Mouse (Mus musculus) heart, embryonic 12.5 days (tissue): ENCODE results near the gene Zfp595. TPM values are rescaled to one million over a fixed set of nuclear protein-coding genes. Genes with fewer than 3 reads are reported as not detected.
"Not testable (repeated sequence)": the region's sequence is repeated elsewhere in the genome, so short reads cannot be mapped to it uniquely, and the experiment has no call there.

Experiments used
- ATAC-seq: fragments of 200-750 bp; cut with Nextera tagmentation; 2 replicates; pipeline ENCODE4 v1.8.0; 2017; ENCODE audit warnings: moderate TSS enrichment, moderate library complexity; ENCODE audit not compliant: insufficient number of reproducible peaks, low FRiP score
- H3K27ac ChIP-seq: fragments of 300-500 bp; sonication (generic); 2 replicates; pipeline ENCODE4 v1.5.1; 2016; ENCODE audit warnings: mild to moderate bottlenecking, moderate library complexity; ENCODE audit not compliant: poor library complexity, severe bottlenecking
- H3K27me3 ChIP-seq: fragments of 300-500 bp; sonication (generic); replicated peaks from 2 replicates; pipeline ENCODE4 v1.6.1; 2016; ENCODE audit warnings: mild to moderate bottlenecking, moderate library complexity
- H3K36me3 ChIP-seq: fragments of 300-500 bp; sonication (generic); 2 replicates; pipeline ENCODE4 v1.6.1; 2016; ENCODE audit warnings: mild to moderate bottlenecking, moderate library complexity
- H3K4me1 ChIP-seq: fragments of 300-500 bp; sonication (generic); replicated peaks from 2 replicates; pipeline ENCODE4 v1.6.1; 2016; ENCODE audit warnings: mild to moderate bottlenecking
- H3K4me2 ChIP-seq: fragments of 300-500 bp; sonication (generic); 2 replicates; pipeline ENCODE4 v1.6.1; 2016; ENCODE audit warnings: mild to moderate bottlenecking, moderate library complexity
- H3K4me3 ChIP-seq: fragments of 300-500 bp; sonication (generic); 2 replicates; pipeline ENCODE4 v1.5.1; 2016; ENCODE audit warnings: mild to moderate bottlenecking
- H3K9ac ChIP-seq: fragments of 300-500 bp; sonication (generic); 2 replicates; pipeline ENCODE4 v1.6.1; 2016; ENCODE audit warnings: mild to moderate bottlenecking, moderate library complexity
- H3K9me3 ChIP-seq: fragments of 300-500 bp; sonication (generic); replicated peaks from 2 replicates; pipeline ENCODE4 v1.6.1; 2016; ENCODE audit warnings: mild to moderate bottlenecking, moderate library complexity
- WGBS: fragments of 180-500 bp; shearing (Covaris S2); methylation state at CpG from one replicate; pipeline ENCODE4 v1.1.7; 2016; 5-methylcytosine and 5-hydroxymethylcytosine counted together
- polyA plus RNA-seq: library from polyadenylated mRNA; unstranded; fragments of >200 nt; fragmentation: Nextera tagmentation; extraction: Ambion mirVana; gene quantifications from 2 replicates; pipeline ENCODE4 v1.2.1, GENCODE M21; 2016

Gene Zfp595
- polyA plus RNA-seq, result 2.2 and 2.5 TPM in 2 replicates

DNA sequence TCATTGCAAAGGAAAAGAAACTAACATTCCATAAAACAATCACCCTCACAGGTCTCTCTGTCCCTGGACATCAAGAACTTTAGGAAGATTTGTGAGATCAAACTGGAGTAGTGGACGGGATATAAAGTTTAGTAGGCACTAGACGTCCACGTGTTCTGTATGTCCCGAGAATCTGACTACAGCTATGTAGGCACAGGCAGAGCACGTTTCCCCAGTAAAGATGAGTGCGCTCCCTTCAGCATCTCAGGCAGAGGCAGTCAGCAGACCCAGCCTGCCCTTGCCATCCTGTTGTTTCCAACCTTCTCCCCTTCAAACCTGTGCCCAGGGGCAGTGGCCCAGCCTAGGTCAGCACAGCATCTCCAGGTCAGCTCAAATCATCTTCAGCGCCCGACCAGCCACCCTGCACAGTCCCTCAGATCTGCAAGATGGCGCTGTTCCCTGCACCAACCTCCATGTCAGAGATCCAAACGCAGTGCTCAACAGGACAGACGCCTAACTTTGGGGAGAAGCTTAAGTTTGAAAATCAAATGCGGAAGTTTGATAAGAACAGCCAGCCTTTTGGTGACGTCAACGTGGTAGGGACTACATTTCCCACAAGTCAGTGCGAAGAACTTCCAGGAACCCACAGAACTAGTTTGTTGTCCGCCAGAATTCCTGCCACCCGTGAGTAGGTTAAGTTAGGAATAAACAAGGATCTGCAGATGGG lies at the start of gene Zfp595:
Zfp595 (minus strand) TSS at position 552 of the 706 bp plus-strand sequence.
- H3K9me3 ChIP-seq, result no peaks in the 10 kb centered on the region
- peaks cover 3% of the 10 kb centered on the region for H3K4me1 ChIP-seq
- no peaks in the 10 kb centered on the region for H3K27me3 ChIP-seq
- WGBS, result 15% methylated on average over 17 of the region's 17 CpGs
- H3K27ac ChIP-seq, result peak within 1 kb of the TSS; percentile 56; the same call in 1 of the 2 replicates
- H3K36me3 ChIP-seq, result no peaks in the 10 kb centered on the region
- ATAC-seq, result peak; percentile 89
- H3K4me2 ChIP-seq, result peak within 1 kb of the TSS; percentile 73
- peak within 1 kb of the TSS; percentile 72 for H3K9ac ChIP-seq
- peak within 1 kb of the TSS; percentile 64 for H3K4me3 ChIP-seq

GRCm38 (mm10) chr13:67376255-67376654 lies 43.9 kb upstream of the Zfp595 start:
- not testable (repeated sequence) for ATAC-seq, H3K9ac ChIP-seq, H3K4me3 ChIP-seq, H3K4me1 ChIP-seq, H3K27me3 ChIP-seq, H3K27ac ChIP-seq, H3K4me2 ChIP-seq, H3K36me3 ChIP-seq, H3K9me3 ChIP-seq
- 75% methylated on average over 3 of the region's 3 CpGs for WGBS

DNA sequence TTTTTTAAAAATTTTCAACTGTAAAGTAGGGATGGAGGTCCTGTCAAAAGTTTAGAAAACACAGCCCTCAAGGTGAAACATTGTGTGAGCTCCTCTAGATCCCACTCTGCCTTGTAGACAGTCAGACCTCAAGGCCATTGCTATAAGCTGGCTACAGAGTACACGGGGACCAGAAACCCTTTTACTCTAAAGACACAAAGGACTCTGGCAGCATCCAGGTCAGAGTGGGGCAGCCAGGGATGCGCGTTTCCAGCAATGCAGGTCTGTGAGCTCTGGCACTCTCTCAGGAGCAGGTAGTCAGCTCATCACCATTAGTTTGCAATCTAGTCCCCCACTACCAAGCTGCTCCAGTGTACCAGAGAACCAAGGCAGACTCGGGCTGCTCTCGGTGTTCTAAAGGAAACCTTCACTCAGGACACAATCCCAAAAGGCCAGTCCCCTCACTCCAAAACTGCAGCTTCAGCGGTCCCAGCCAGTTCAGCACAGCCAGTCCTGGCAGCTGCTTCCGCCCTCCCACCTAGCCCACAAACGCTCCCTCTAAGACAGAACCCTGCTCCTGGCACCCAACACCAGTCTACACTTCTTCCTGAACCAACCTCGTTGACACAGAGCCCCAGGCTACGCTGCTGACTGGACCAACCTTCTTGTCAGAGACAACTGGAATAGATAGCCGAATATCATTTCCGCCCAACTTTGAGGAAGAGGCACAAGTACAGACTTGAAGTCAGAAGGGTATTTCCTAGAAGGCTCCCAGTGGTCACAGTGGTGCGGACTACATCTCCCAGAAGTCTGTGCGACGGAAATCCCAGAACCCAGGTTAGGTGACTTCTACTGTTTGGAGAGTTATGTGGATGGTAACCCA lies 42.9 kb upstream of the Zfp595 start, which contains the start of the genes Gm28041 and Zfp456:
Gm28041 (minus strand) TSS at position 684 of the 862 bp plus-strand sequence.
Zfp456 (minus strand) TSS at position 761 of the 862 bp plus-strand sequence.
- 15% methylated on average over 13 of the region's 15 CpGs for whole genome bisulfite sequencing
- peak within 1 kb of the TSS; percentile 65 for H3K9ac ChIP-seq
- ATAC-seq, result peak; percentile 96
- not testable (repeated sequence) for H3K36me3 ChIP-seq, H3K27ac ChIP-seq, H3K4me1 ChIP-seq, H3K9me3 ChIP-seq, H3K27me3 ChIP-seq
- peak within 1 kb of the TSS; percentile 67 for H3K4me2 ChIP-seq
- peak within 1 kb of the TSS; percentile 62 for H3K4me3 ChIP-seq

- 0% methylated on average over 15 of the region's 15 CpGs for WGBS
- H3K4me1 ChIP-seq, result no peaks in the 10 kb centered on the region
- peak within 1 kb of the TSS; percentile 77 for H3K4me2 ChIP-seq
- H3K9me3 ChIP-seq, result no peaks in the 10 kb centered on the region
- H3K36me3 ChIP-seq, result no peaks in the 10 kb centered on the region
- H3K9ac ChIP-seq, result peak within 1 kb of the TSS; percentile 85
- H3K27me3 ChIP-seq, result no peaks in the 10 kb centered on the region
- H3K27ac ChIP-seq, result peak within 1 kb of the TSS; percentile 78
- H3K4me3 ChIP-seq, result peak within 1 kb of the TSS; percentile 90
- ATAC-seq, result peak; percentile 92
Measured at GRCm38 (mm10) chr13:67360131-67360744, 27.9 kb upstream of the Zfp595 start, which contains the start of the genes Gm28044 and Zfp953. Gene Gm28044 (minus strand): TSS chr13:67360536. Gene Zfp953 (minus strand): TSS chr13:67360605.

DNA sequence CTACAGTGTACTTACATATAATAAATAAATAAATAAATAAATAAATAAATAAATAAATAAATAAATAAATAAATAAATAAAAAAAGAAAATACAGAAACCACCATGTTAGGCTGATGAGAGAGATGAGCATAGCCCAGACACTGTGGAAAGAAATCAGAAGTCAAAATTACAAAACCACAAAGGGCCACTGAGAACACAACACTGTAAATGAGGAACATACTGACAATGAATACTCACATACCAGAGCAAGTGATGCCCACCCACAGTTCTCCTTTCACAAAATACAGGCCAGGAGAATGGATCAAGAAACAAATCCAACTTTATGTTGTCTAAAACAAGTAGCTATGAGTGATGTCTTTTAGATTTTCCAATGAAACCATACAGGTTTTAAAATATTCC lies 19.5 kb upstream of the Zfp595 start:
- Histone ChIP-seq H3K27me3 (no peaks in the 10 kb centered on the region), H3K27ac (no peak overlapping the region), H3K4me2 (no peak overlapping the region), H3K9me3 (no peaks in the 10 kb centered on the region), H3K9ac (no peak overlapping the region), H3K4me3 (no peak overlapping the region), H3K36me3 (no peaks in the 10 kb centered on the region), H3K4me1 (no peaks in the 10 kb centered on the region)
- ATAC-seq, result no peak

GRCm38 (mm10) chr13:67343422-67343821 lies 11.1 kb upstream of the Zfp595 start:
- no peaks in the 10 kb centered on the region for H3K27me3 ChIP-seq

GRCm38 (mm10) chr13:67332877-67333276 lies 507 bp upstream of the Zfp595 start:
- H3K27ac ChIP-seq, result no peak overlapping the region
- no peaks in the 10 kb centered on the region for H3K9me3 ChIP-seq
- WGBS, result 68% methylated on average over 1 of the region's 1 CpGs
- H3K4me2 ChIP-seq, result peak overlapping the region; percentile 73
- H3K36me3 ChIP-seq, result no peaks in the 10 kb centered on the region
- no peaks in the 10 kb centered on the region for H3K27me3 ChIP-seq
- 0 out of 2 replicates have a peak, but pooled peaks have one; percentile 12 for ATAC-seq
- peak overlapping the region; percentile 72 for H3K9ac ChIP-seq
- H3K4me1 ChIP-seq, result peaks cover 3% of the 10 kb centered on the region
- H3K4me3 ChIP-seq, result peak overlapping the region; percentile 64

More at GRCm38 (mm10) chr13:67343422-67343821, 11.1 kb upstream of the Zfp595 start:
- Histone ChIP-seq H3K36me3 (peaks cover 17% of the 10 kb centered on the region), H3K4me1 (no peaks in the 10 kb centered on the region), H3K9ac (no peak overlapping the region), H3K4me2 (no peak overlapping the region), H3K9me3 (no peaks in the 10 kb centered on the region), H3K4me3 (no peak overlapping the region), H3K27ac (no peak overlapping the region)
- ATAC-seq, result no peak
- 80% methylated on average over 2 of the region's 2 CpGs for WGBS

DNA sequence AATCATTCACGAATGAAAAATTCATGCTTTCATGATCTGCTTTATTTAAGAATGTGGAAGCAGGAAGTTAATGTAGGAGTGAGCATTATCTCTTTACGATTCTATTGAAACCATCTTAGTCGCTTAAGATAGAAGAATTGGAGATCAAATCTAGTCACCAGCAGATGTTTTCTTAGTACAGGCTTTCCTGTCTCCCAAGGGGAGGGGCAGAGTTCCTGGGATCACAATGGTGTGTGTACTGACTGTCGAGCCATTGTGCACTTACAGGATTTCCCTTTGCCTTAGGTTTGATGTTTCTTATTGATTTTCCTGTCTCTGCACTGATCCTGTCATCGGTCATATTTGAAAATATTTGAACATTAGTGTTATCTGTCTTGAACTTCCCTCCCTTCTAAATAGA lies 25.7 kb downstream of the Zfp595 start:
- no peaks in the 10 kb centered on the region; the same call in 1 of the 2 replicates for H3K9me3 ChIP-seq
- H3K27me3 ChIP-seq, result no peaks in the 10 kb centered on the region
- 26% methylated on average over 5 of the region's 5 CpGs for WGBS
- peak overlapping the region; percentile 60 for H3K4me3 ChIP-seq
- 0 out of 2 replicates have a peak, but pooled peaks have one; percentile 17 for ATAC-seq
- peak overlapping the region; percentile 74 for H3K4me2 ChIP-seq
- no peak overlapping the region for H3K27ac ChIP-seq
- 0 out of 2 replicates have a peak, but pooled peaks cover 4% of the 10 kb centered on the region for H3K4me1 ChIP-seq
- H3K9ac ChIP-seq, result no peak overlapping the region
- no peaks in the 10 kb centered on the region for H3K36me3 ChIP-seq

GRCm38 (mm10) chr13:67305822-67306672 lies 26.3 kb downstream of the Zfp595 start, which contains the start of gene Zfp457:
Gene Zfp457 (minus strand): TSS chr13:67306485.
- Histone ChIP-seq H3K27me3 (no peaks in the 10 kb centered on the region), H3K4me3 (peak within 1 kb of the TSS; percentile 60), H3K4me2 (peak within 1 kb of the TSS; percentile 74), H3K27ac (no peak within 1 kb of the TSS), H3K9ac (peak within 1 kb of the TSS; percentile 78), H3K36me3 (no peaks in the 10 kb centered on the region), H3K9me3 (no peaks in the 10 kb centered on the region), H3K4me1 (0 out of 2 replicates have a peak, but pooled peaks cover 4% of the 10 kb centered on the region)
- 13% methylated on average over 16 of the region's 16 CpGs for WGBS
- ATAC-seq, result peak; percentile 97

DNA sequence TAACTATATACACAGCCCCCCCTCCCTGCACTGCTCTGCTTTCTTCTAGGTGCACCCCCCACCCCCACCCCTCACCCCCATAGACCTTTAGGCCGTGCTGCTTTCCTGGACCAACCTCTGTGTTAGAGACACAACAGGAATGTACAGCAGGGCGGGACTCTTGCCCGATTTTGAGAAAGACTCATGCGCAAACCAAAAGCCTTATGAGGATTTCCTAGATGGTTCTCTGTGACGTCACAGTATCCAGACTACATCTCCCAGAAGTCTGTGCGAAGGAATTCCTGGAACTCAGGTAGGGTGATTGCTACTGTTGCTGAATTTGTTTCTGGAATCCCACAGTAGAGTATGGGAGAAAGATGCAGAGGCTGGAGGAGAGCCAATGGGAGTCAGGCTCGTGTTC lies 54.1 kb downstream of the Zfp595 start, which contains the start of gene Zfp458:
Zfp458 (minus strand) TSS at position 153 of the 400 bp plus-strand sequence.
- Histone ChIP-seq H3K27ac (no peak within 1 kb of the TSS), H3K4me3 (no peak within 1 kb of the TSS), H3K9ac (no peak within 1 kb of the TSS), H3K4me1 (no peaks in the 10 kb centered on the region), H3K4me2 (0 out of 2 replicates have a peak within 1 kb of the TSS, but pooled peaks have one; percentile 38), H3K27me3 (no peaks in the 10 kb centered on the region), H3K9me3 (no peaks in the 10 kb centered on the region), H3K36me3 (no peaks in the 10 kb centered on the region)
- WGBS, result 37% methylated on average over 7 of the region's 7 CpGs
- no peak for ATAC-seq
